Mouse (Mus musculus) megakaryocyte, embryonic 14.5 days (primary cell): Measurements from ENCODE around the gene Clcnka.

Source experiments
- FLI1 ChIP-seq: IDR thresholded peaks from 2 replicates; pipeline ENCODE4 v1.6.1; 2012; ENCODE audit warnings: low read length, inconsistent platforms, mixed read lengths
- GATA1 ChIP-seq: IDR thresholded peaks from 3 replicates; pipeline ENCODE4 v1.6.1; 2012; ENCODE audit warnings: mixed read lengths, low read length, inconsistent platforms, borderline replicate concordance

DNA sequence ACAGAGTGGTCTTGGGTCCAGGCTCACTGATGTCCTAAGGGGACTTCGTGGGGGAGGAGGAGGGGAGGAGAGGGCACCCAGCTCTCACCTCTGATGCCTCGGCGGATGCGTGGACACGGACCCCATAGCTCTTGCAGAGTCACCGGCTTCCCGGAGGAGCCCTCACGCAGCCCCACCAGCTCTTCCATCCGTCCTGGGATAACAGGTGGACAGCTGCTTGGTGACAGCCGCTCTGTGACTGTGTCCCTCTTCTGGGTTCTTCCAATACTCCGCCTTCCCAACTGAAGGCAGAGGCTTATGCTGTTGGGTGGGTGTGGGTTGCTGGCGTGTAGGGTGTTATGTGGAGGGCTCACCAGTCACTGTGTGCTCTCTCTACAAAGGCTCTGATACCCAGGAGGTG, 663 bp downstream of the Clcnka start:
- TF ChIP-seq GATA1 (no peak), FLI1 (no peak)
